ENCODE assay signal across 13 mouse cellular contexts in genomic region chr11:106681138-106681537, GRCm38 (mm10).
"Had no signal": no experiment of that assay in that cellular context is flagged by ENCODE, and none has a peak within 500 bp of the region (broad histone marks: within the 10 kb centered on the region; RNA-seq: fewer than 3 reads in every experiment).

No protein-coding gene starts in this region.

- ATAC-seq: liver, embryonic 12.5 days had no signal

- H3K9me3 ChIP-seq: limb, embryonic 15.5 days; liver, embryonic 12.5 days; midbrain, embryonic 10.5 days; neural tube, embryonic 13.5 days had no signal

- H3K9ac ChIP-seq: limb, embryonic 15.5 days; liver, embryonic 12.5 days; lung, embryonic 14.5 days; neural tube, embryonic 13.5 days had no signal

- H3K4me2 ChIP-seq: limb, embryonic 15.5 days; liver, embryonic 12.5 days; lung, embryonic 14.5 days; neural tube, embryonic 13.5 days had no signal

- DNase-seq: kidney, postnatal 14 days; layer of hippocampus, postnatal 36 days; lung, embryonic 14.5 days; lung, postnatal 10 days; lung, postnatal 4 days; midbrain, embryonic 14.5 days; right cerebral cortex, postnatal 25 days; thymus, postnatal 25 days had no signal

- H3K27me3 ChIP-seq: limb, embryonic 15.5 days; liver, embryonic 12.5 days; neural tube, embryonic 13.5 days had no signal

- H3K4me1 ChIP-seq: midbrain, embryonic 10.5 days; neural tube, embryonic 13.5 days had no signal

- H3K27ac ChIP-seq: limb, embryonic 15.5 days; liver, embryonic 12.5 days; midbrain, embryonic 10.5 days; neural tube, embryonic 13.5 days; stomach, postnatal 0 days had no signal

- H3K36me3 ChIP-seq: limb, embryonic 15.5 days; liver, embryonic 12.5 days; midbrain, embryonic 10.5 days; neural tube, embryonic 13.5 days had no signal

- H3K4me3 ChIP-seq: limb, embryonic 15.5 days; liver, embryonic 12.5 days; midbrain, embryonic 10.5 days; neural tube, embryonic 13.5 days had no signal
